Mouse (Mus musculus) cerebellum, adult (tissue): ENCODE data around the gene Lingo3.

ENCODE experiments used
- ATAC-seq: cut with Nextera tagmentation; 2 replicates; pipeline ENCODE4 v1.9.2; 2017; ENCODE audit warnings: mild to moderate bottlenecking, moderate library complexity, mixed read lengths; ENCODE audit not compliant: insufficient number of reproducible peaks, low FRiP score, low TSS enrichment

Lingo3 gene

DNA sequence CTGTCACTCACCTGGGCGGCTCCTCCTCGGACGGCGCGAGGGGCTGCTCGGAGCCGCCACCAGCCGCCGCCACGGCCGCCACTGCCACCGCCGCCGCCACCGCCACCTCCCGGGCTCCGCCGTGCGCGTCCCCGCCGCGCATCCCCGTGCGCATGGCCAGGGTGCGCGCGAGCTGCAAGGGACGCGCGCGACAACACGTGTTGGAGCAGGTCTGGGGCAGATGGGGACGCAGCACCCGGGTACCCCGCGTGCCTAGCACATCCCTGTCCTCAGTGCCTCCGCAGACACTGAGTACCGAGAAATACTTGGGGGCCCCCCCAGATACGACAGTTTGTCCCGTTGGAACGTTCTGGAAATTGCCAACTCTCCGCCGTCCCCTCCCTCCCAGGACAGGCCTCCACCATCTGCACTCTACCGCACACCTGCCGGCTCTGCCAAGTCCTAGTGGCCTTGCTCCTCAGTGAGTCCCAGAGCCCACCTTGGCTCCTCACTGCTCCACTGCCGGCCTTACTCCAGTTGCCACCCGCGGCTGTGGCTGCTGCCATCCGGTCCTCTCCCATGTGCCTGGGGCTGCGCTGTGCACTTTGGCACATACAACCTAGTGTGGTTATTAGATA lies at the start of gene Lingo3:
Lingo3 (minus strand) TSS at position 109 of the 617 bp plus-strand sequence.
- ATAC-seq = peak; percentile 61

DNA sequence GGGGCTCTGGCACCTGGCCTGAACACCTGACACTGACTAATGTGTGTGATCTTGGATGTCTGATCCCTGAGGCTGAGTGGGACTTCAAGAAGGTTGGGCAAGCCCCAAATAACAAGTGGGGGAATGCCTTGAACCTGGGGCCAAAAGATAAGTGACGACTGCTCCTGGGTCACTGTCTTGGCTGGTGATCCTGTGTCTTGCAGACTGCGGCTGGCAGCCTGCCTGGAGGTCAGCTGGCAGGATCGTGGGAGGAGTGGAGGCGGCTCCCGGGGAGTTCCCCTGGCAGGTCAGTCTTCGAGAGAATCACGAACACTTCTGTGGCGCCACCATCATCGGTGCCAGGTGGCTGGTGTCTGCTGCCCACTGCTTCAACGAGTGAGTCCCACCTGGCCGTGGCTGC lies 43.3 kb upstream of the Lingo3 start:
- ATAC-seq = peak; percentile 15; the same call in 1 of the 2 replicates

DNA sequence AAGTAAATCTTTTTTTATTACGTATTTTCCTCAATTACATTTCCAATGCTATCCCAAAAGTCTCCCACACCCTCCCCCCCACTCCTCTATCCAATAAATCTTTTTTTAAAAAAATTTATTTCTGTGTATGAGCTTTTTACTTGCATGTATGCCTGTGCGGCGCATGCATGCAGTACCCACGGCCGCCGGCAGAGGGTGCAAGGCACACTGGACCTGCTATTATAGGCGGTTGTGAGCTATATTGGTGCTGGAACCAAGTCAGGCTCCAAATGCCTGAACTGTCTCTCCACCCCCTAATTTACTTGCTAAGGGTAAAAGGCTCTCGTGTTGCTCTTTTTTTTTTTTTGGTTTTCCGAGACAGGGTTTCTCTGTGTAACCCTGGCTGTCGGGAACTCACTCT lies 37.5 kb upstream of the Lingo3 start:
- no peak for ATAC-seq

DNA sequence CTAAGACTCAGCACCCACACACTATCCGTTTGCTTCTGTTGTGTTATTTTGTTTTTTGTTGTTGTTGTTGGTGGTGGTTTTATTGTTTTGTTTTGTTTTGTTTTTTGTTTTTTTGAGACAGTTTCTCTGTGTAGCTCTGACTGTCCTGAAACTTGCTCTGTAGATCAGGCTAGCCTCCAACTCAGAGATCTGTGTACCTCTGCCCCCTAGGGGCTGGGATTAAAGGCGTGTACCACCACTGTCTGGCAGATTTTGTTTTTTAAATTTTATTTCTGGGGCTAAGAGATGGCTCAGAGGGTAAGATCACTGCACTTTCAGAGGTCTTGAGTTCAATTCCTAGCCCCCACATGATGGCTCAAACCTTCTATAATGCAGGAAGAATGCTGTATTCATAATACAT lies 37.1 kb upstream of the Lingo3 start:
- ATAC-seq = no peak

DNA sequence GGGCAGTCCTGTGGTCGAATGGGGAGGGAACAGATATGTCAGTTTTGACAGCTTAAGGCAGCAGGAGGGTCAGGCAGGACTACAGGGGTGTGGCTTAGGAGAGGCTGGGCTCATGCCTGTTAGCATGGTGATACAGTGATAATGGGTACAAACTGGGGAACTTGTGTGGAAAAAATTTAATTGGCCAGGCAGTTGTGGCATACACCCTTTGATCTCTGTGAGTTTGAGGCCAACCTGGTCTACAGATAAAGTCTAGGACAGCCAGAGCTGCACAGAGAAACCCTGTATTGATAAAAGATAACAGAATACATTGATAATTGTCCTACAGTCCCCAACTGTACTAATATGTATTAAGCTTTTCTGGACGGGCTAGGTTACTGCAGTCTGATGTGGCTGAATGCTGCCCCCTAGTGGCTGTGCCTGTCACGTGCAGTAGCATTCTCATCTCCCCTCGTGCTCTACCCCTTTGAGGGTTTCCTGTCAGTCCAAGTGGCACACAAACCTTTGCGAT lies 36.3 kb upstream of the Lingo3 start:
- no peak for ATAC-seq

DNA sequence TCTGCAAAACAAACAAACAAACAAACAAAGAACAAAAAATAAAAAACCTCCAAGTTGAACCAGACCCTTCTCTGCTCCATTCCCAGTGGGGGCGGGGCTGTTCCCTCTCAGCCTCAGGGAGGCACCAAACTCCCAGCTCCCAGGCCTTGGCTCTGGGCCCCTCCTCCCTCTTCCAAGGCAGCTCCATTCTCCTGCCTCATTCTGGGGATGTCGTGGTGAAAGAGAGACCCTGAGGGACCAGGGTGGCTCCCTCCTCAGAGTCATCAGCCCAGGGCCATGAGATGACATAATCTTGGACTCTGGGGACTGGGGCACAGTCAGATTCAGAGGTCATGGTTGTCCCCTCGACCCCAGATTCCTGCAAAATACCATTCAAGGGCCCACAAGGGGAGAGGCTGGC lies 32.8 kb upstream of the Lingo3 start:
- ATAC-seq = no peak

DNA sequence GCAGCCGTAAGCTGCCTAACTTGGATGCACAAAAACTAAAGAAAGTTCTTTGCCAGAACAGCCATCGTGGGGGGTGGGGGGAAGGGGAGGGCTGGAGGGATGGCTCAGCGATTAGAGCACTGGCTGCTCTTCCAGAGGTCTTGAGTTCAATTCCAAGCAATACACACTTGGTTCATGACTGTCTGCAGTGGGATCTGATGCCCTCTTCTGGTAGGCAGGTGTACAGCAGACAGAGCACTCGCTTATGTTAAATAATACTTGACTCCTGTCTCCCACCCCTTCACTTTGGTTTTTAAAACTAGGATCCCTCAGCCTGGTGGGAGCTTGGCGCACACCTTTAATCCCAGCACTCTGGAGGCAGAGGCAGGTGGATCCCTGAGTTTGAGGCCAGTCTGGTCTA lies 32.2 kb upstream of the Lingo3 start:
- ATAC-seq = no peak

DNA sequence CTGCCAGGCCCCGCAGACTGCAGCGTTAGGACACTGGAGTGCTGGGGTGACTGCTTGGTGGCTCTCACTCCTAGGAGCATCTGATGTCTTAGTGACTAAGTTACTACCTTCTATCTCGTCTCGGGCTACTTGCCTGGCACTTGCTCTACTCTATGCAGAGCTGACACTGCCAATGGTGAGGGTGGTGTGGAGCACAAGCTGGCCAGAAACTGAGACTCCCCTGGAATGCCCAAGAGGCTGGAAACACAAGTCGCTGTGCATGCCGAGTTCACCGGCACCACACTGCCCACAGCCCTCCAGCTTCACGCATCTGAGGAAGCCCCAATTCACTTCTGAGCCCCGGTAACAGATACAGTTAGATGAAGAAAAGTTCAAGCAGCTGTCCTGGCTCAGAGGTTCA lies 30.2 kb upstream of the Lingo3 start:
- ATAC-seq = no peak

DNA sequence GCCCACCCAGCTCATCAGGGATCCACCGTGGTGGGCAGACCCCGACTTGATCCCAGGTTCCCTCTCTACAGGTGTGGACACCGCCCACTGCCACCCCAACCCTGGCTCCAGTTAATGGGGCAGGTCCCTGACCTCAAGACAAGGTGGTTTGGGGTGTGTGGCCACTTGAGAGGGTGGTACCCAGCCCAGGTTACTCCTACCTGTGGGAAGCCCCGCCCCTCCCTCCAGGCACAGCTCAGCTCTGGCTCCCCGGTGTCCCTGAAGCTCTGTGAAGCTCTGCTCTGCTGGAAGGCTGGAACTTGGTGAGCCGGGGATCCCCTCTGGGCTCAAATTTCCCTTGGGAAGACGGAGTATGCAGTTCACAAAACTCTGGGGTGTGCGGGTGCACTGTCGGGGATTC lies 27.7 kb upstream of the Lingo3 start, which contains the start of gene Tmprss9:
Tmprss9 (plus strand) TSS at position 268 of the 400 bp plus-strand sequence.
- ATAC-seq = no peak

DNA sequence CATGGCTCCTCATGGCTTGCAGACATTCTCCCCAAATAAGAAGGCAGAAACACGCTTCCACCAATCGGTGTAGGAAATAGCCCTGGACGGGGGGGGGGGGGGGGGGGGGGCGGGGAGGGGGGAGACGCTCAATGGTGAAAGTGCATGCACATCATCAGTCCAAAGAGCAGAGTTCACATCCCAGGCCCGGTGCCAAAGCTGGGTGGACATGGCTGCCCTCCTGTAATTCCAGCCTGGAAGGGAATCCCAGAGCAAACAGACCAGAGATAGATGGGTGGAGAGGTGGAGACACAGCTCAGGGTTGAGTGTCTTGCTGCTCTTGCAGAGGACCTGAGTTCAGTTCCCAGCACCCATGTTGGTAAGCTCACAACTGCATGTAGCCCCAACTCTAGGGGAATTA lies 27.2 kb upstream of the Lingo3 start:
- no peak for ATAC-seq

DNA sequence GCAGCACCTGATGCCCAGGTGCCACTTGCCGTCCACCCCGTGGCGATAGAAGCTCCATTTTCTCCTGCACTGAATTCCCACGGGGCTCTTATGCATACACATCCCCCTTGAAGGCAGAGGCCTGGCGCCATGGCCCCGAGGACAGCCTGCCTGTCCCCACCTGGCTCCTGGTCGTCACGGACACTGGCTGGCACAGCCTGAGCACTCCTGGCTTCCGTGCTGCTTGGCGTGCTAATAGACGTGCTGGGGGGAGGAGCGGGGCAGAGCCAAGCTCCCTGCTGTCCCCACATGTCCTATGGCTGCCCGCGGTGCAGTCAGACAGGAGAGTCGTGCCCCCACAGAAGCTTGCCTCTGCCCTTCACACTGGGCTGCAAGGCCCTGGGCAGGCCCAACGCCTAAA lies 20.6 kb upstream of the Lingo3 start:
- peak; percentile 66; the same call in 1 of the 2 replicates for ATAC-seq

DNA sequence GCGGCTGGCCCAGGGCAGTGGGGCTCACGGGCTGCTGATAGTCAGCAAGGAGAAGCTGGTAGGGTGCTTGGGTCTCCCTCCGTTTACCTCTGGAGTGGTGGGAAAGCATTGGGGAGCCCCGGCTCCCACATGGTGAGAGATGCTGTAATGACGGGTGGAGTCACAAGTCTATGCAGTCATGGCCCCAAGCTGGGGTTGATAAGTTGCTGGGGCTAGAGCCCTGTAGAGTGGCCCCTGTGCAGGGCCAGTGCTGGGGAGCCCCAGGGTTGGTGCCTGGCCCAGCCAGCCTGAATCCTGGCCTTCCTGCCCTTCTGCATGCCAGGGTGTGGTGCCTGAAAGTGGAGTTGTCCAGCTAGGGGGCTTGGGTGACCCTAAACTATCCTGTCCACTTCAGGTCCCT lies 18.5 kb upstream of the Lingo3 start:
- ATAC-seq = no peak

DNA sequence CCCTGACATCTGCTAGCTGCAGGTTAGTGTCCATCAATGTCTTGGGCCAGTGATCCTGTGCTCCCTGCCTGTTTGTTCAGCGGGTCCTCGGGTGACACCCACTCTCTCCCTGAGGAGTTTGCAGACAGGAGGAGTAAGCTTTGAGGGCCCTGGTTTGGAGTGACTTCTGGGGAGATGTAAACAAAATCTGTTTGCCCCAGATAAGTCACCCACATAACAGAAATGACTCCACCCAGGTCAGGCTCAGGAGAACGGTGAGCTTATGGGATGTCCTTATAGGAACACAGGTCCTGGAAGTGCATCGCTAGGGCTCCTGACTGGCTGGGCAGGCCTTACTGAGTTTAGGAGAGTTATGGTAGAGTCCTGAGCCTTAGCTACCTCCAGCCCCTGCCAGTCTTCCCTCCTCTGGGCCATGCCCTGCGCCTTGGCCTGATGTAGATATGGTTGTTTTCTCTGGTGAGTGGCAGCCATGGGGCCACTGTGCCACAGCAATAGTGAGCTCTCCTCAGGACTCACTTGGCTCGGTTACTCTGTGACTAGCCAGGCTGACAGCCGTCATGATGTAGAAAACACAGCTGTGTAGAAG lies 14.6 kb upstream of the Lingo3 start:
- no peak for ATAC-seq

DNA sequence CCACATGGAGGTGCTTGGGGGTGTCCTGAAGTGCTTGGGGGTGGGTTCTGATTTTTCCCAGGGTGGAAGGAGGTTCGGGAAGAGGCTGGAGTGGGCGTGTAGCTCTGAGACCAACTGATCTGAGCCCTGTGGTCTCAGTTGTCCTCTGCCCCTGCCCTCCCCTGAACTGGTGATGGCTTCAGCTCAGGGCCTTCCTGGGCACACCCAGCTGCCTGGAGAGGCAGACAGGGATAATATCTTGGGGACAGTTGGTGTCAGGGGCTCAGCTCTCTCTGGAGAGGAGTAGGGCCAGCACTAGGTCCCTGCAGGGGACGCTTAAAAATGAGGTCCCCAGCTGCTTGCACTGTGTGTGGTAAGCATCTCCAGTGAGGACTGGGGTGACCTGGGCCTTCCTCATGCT lies 14.0 kb upstream of the Lingo3 start:
- no peak for ATAC-seq

DNA sequence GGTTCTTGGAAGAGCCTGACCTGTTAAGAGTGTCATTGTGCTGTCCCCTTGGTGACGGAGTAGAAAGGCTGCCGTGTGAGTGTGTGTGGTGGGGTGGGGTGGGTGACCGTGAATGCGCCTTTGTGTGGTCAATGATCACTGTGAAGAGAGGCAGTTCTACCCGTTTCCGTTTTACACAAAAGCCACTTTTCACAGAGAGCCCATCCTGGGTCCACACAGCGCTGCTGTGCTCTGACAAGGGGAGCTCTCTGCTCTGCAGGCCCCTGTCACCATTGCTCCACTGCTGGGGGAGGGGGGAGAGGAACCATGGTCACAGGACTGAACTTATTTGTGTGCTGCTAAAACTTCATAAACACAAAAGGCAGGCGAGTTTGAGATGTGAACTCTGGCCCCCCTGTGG lies 13.5 kb upstream of the Lingo3 start:
- ATAC-seq = no peak

DNA sequence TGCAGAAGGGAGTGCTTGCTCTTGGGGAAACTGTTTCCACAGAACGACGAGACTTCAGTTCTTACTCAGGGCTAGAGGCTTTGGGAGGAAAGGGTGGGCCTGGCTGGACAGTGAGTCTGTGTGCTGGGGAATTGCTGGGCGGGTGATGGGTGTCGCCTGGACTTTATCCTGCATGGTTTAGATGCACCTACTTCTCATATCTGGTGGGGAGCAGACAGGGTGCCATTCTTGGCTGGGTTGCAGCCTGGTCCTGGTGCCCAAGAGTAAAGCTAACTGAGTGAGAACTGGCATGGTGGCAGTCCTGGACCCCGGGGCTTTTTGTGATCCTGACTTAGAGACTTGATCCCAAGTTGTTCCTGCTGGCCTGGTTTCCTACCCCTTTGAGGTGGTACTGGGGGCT lies 13.1 kb upstream of the Lingo3 start:
- no peak for ATAC-seq

DNA sequence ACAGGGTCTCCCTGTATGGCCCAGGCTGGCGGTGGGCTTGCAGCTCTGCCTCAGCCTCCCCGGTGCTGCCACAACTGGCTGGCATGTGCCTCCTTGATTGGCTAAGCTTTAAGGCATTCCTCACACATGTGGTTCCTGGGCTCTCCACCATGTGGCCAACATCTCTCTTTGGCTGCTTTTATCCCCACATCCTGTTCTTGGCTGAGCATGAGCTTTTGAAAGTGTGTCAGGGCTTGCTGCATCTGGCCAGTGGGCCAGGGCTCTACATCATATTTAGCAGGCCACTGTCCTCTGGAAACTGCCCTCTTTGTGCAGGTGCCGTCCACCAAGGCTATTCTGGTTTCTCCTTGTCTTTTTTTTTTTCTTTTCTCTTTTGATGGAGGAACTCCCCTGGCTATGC lies 12.4 kb upstream of the Lingo3 start:
- no peak for ATAC-seq

DNA sequence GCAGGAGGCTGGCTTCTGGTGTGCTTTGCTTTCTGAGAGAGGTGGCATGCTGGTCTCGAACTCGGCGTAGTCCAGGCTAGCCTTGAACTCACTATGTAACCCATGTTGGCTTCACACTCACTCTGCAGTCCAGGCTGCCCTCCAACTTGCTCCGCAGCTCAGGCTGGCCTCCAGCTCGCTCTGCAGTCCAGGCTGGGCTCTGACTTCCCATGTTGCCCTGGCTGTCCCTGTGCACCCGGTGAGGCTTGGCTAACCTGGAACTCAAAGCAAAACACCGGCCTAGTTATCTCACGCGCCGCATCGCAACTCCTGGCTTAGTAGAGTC lies 11.9 kb upstream of the Lingo3 start:
- 0 out of 2 replicates have a peak, but pooled peaks have one; percentile 11 for ATAC-seq

DNA sequence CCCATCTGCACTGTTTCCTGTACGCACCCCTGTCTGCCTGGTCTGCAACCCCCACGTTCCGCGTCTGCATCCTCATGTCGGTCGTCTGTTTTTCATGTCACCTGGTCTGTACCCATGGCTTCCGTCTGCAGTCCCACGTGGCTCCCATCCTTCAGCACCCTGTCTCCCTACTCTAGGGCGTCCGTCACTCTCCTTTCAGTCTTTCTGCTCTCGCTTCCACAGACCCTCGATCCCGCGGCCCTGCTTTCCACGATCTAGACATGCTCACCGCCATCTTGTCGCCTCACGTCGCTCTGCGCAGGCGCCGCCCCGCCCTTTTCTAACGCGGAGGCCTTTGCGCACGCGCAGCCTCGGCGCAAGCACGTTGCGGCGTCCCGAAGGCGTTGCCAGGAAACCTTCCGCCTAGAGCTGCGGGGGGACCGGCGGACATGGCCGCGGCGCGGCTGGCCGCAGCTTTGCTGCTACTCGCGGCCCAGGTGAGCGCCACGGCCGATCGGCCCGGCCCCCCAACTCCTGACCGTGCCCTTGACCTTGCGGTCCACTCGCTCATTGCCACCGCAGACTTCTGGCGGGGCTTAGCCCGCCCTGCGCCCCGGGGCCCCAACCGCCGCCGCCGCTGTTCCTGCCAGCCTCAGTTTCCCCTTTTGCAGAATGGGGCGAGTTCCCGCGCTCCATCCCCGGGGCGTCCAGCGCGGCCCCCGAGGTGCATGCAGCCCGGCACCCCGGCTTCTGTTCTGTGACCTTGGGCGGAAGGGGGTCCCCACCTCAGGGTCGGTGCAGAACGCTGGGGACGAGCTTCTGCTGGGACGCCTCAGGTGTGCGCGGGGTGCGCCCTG lies 11.3 kb upstream of the Lingo3 start, which contains the start of the genes Lsm7 and Sppl2b:
Lsm7 (minus strand) TSS at position 297 of the 836 bp plus-strand sequence.
Sppl2b (plus strand) TSS at position 363 of the 836 bp plus-strand sequence.
- ATAC-seq = peak; percentile 67

DNA sequence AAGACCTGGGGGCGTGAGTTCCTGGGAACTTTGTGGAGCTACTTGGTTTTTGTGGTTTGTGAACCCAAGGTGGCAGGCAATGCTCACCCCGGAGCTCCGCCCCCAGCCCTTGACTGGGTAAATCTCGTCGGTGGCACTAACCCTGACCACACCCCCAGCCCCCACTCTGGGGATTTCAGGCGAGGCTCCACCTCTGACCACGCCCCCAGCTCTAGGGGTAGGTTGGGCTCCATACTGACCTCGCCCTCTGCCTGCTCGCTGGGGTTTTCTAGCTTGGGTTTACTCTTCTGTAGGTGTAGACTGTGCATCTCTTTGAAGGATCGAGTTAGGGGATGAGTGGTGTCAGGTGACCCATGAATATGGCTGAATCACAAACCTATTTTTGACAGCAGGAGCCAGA lies 4.7 kb upstream of the Lingo3 start:
- ATAC-seq = no peak

DNA sequence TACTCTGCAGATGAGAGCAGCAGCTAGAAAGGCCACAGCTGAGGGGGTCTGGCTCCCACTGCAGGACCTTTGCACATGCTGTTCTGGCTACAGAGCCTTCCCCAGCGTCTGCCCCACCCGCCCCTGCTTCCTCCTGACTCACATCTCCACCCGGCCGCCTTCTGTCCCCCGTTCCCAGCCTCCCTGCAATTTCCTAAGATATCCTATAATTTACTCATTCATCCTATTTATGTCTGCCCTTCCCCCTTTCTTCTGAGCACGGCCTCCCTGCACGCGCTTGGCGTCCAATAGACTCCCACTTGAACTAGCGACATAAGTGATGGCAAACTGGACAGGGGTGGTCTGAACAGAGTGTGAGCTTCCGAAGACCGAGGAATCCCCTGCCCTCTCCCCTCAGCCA lies 1.9 kb upstream of the Lingo3 start:
- ATAC-seq = no peak
